Mouse (Mus musculus) MEL (cell line): Measurements from ENCODE around the gene Rab7b.

Experiments
- CHD1 ChIP-seq: IDR thresholded peaks from 2 replicates; pipeline ENCODE4 v1.6.1; 2012; ENCODE audit warnings: low read depth, mild to moderate bottlenecking, inconsistent platforms, low read length, improper control_type of control experiment
- EP300 ChIP-seq, 2 experiments: IDR thresholded peaks; 2 replicates each; pipeline ENCODE4 v1.6.1; 2011; ENCODE audit warnings: improper control_type of control experiment in 2 of 2, low read length in 2 of 2, low read depth in 1 of 2, mild to moderate bottlenecking in 1 of 2
- GATA1 ChIP-seq: IDR thresholded peaks from 2 replicates; pipeline ENCODE4 v1.6.1; 2011; ENCODE audit warnings: low read depth, low read length, improper control_type of control experiment
- MAX ChIP-seq: IDR thresholded peaks from 2 replicates; pipeline ENCODE4 v1.6.1; 2011; ENCODE audit warnings: low read length, improper control_type of control experiment
- MEF2A ChIP-seq: IDR thresholded peaks from 2 replicates; pipeline ENCODE4 v1.6.1; 2014; ENCODE audit warnings: low read depth, mild to moderate bottlenecking, inconsistent platforms, low read length, improper control_type of control experiment; ENCODE audit not compliant: poor library complexity, insufficient replicate concordance, severe bottlenecking; ENCODE audit errors: extremely low read depth
- MYB ChIP-seq: IDR thresholded peaks from 2 replicates; pipeline ENCODE4 v1.6.1; 2011; ENCODE audit warnings: mild to moderate bottlenecking, low read depth, low read length, improper control_type of control experiment
- MYC ChIP-seq: IDR thresholded peaks from 2 replicates; pipeline ENCODE4 v1.6.1; 2011; ENCODE audit warnings: low read depth, mild to moderate bottlenecking, low read length, improper control_type of control experiment, moderate library complexity
- POLR2A ChIP-seq, 2 experiments: IDR thresholded peaks; 2 replicates each; pipeline ENCODE4 v1.6.1; 2011 to 2012; ENCODE audit warnings: low read length in 2 of 2, mild to moderate bottlenecking in 2 of 2, control low read depth in 1 of 2, improper control_type of control experiment in 1 of 2, low read depth in 1 of 2, moderate library complexity in 1 of 2; ENCODE audit not compliant: control insufficient read depth in 1 of 2, insufficient read depth in 1 of 2, poor library complexity in 1 of 2
- POLR2AphosphoS2 ChIP-seq: IDR thresholded peaks from 2 replicates; pipeline ENCODE4 v1.6.1; 2011; ENCODE audit warnings: low read length, improper control_type of control experiment
- RAD21 ChIP-seq: IDR thresholded peaks from 2 replicates; pipeline ENCODE4 v1.6.1; 2011; ENCODE audit warnings: mild to moderate bottlenecking, low read depth, low read length, improper control_type of control experiment
- RCOR1 ChIP-seq: IDR thresholded peaks from 2 replicates; pipeline ENCODE4 v1.6.1; 2012; ENCODE audit warnings: low read depth, mild to moderate bottlenecking, inconsistent platforms, low read length, improper control_type of control experiment
- USF1 ChIP-seq: IDR thresholded peaks from 2 replicates; pipeline ENCODE4 v1.6.1; 2014; ENCODE audit warnings: low read depth, mild to moderate bottlenecking, inconsistent platforms, low read length, improper control_type of control experiment, moderate library complexity
- ZKSCAN1 ChIP-seq: IDR thresholded peaks from 2 replicates; pipeline ENCODE4 v1.6.1; 2012; ENCODE audit warnings: low read depth, mild to moderate bottlenecking, inconsistent platforms, low read length, improper control_type of control experiment, moderate library complexity

DNA sequence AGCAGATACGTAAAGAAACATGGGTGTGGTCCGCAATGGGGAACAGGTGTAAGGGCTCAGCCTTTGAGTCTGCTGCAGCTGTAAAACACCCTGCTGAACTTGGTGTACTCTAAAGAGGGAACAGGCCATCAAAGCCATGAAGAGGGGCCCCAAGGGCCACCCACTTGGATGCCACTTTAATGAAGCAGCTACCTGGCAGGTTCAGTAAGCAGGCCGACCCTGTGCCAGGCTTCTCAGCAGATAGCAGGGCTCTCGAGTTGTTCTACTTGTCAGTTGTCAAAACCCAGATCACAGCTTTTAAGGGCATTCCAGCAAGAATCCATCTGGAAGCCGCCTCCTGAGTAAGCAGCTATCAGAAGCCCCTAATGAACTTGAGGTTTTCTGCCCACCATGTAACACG is 32.9 kb upstream of the Rab7b start:
- TF ChIP-seq MAX (no peak), USF1 (no peak), POLR2A (IDR thresholded peaks at IDR 0.05; ENCODE audit: control insufficient read depth in 1 of 2, insufficient read depth in 1 of 2, low read depth in 1 of 2, low read length in 2 of 2, poor library complexity in 1 of 2) (no peak), RCOR1 (no peak), ZKSCAN1 (no peak), MEF2A (no peak), CHD1 (no peak), POLR2AphosphoS2 (no peak), EP300 (IDR thresholded peaks at IDR 0.05; ENCODE audit: low read depth in 1 of 2, low read length in 2 of 2) (no peak), GATA1 (no peak), RAD21 (no peak), MYB (no peak), MYC (no peak)
